Mouse (Mus musculus): Measurements from ENCODE around the gene Nr2f2. TPM values are rescaled to one million over a fixed set of nuclear protein-coding genes. Genes with fewer than 3 reads are reported as not detected.

Gene Nr2f2
- polyA plus RNA-seq, 1 experiment: 6.4 TPM

DNA sequence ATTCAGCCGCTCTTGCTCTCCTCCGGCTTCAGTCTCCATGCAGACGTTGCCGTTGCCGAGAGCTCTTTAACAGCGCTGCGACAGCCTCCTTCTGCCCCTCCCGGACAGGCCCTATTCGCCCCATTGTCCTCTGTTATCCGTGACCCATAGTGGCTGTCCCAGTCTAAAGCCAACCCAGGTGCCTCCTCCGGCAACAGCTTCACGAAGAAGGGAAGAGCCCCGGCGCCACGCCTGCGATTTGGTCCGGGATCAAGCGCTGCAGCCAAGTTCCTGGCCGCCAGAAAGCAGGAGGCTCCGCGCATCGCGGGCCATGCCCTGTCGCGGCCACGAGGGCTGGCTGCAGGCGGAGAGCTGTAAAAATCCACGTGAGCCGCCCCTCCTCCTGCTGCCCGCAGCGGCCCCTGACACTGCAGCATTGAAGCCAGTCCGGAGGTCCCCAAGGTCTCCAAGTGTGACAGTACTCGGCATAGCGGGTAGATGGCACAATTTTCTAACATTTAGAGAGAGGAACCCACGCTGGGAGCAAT, 20.5 kb downstream of the Nr2f2 start:
- H3K9ac ChIP-seq (ENCODE audit: low read depth, poor library complexity, severe bottlenecking): no peak overlapping the region
- H3K4me3 ChIP-seq (ENCODE audit: low read depth, low read length): peak overlapping the region; percentile 45; the same call in 1 of the 2 replicates
- H3K36me3 ChIP-seq (ENCODE audit: control insufficient read depth, insufficient read depth, low read length, poor library complexity, severe bottlenecking): no peaks in the 10 kb centered on the region
- TF ChIP-seq EP300 (IDR thresholded peaks at IDR 0.05; ENCODE audit: insufficient read depth, low read depth, low read length) (no peak), CTCF (IDR thresholded peaks at IDR 0.05; ENCODE audit: low read depth, low read length) (no peak), POLR2A (IDR thresholded peaks at IDR 0.05; ENCODE audit: insufficient read depth, low read length) (no peak)
- H3K9me3 ChIP-seq (replicated peaks; ENCODE audit: control insufficient read depth, insufficient read depth, low read length, poor library complexity, severe bottlenecking): no peaks in the 10 kb centered on the region
- H3K27ac ChIP-seq (ENCODE audit: insufficient read depth, low read length): no peak overlapping the region
- H3K27me3 ChIP-seq (ENCODE audit: control insufficient read depth, insufficient read depth, low read length, poor library complexity, severe bottlenecking): peaks cover 51% of the 10 kb centered on the region
- no peaks in the 10 kb centered on the region for H3K4me1 ChIP-seq (ENCODE audit: control insufficient read depth, insufficient read depth, low read length)

DNA sequence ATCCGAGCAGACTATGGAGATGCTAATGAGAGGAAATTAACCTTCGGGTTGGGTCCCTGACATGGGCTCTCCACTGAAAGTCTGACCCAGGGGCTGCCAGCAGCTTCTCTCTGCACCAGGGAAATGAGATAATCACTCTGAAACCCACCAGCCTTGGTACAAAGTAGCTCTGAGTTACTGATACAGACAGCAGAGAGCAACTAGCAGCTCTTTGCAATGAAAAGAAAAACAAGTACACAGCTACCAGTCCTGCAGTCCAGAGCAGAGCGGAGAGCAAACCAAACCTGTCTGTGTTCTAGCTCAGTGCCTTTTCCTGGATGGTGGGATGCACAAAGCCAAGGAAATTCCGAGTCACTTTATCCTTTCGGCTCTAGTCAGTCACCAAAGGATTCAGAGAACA, 23.1 kb downstream of the Nr2f2 start:
- Histone ChIP-seq H3K9me3 (replicated peaks; ENCODE audit: control insufficient read depth, insufficient read depth, low read length, poor library complexity, severe bottlenecking) (no peaks in the 10 kb centered on the region), H3K9ac (ENCODE audit: low read depth, poor library complexity, severe bottlenecking) (no peak overlapping the region), H3K27me3 (ENCODE audit: control insufficient read depth, insufficient read depth, low read length, poor library complexity, severe bottlenecking) (peaks cover 31% of the 10 kb centered on the region), H3K4me1 (ENCODE audit: control insufficient read depth, insufficient read depth, low read length) (no peaks in the 10 kb centered on the region), H3K4me3 (ENCODE audit: low read depth, low read length) (no peak overlapping the region), H3K36me3 (ENCODE audit: control insufficient read depth, insufficient read depth, low read length, poor library complexity, severe bottlenecking) (no peaks in the 10 kb centered on the region), H3K27ac (ENCODE audit: insufficient read depth, low read length) (no peak overlapping the region)
- TF ChIP-seq EP300 (IDR thresholded peaks at IDR 0.05; ENCODE audit: insufficient read depth, low read depth, low read length) (no peak), POLR2A (IDR thresholded peaks at IDR 0.05; ENCODE audit: insufficient read depth, low read length) (no peak), CTCF (IDR thresholded peaks at IDR 0.05; ENCODE audit: low read depth, low read length) (no peak)

DNA sequence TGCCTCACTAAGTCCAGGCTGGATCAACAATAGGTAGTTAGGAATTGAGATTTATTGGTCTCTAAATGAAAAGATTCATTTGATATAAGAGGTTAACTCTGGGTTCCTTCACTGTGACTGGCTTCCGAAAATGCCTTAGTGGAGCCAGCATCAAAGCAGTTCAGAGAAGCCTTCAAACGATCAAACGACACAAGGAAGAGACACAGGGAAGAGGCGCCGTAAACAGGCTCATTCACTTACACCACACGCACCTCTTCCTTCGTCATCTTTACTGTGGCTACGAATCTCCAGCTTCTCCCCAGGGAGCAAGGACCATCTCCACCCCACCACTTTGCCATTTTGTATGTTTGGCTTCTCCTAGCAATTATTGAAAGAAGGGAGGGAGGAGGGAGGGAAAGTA, 23.8 kb downstream of the Nr2f2 start:
- Histone ChIP-seq H3K4me3 (ENCODE audit: low read depth, low read length) (no peak overlapping the region), H3K36me3 (ENCODE audit: control insufficient read depth, insufficient read depth, low read length, poor library complexity, severe bottlenecking) (no peaks in the 10 kb centered on the region), H3K9ac (ENCODE audit: low read depth, poor library complexity, severe bottlenecking) (no peak overlapping the region), H3K4me1 (ENCODE audit: control insufficient read depth, insufficient read depth, low read length) (no peaks in the 10 kb centered on the region), H3K9me3 (replicated peaks; ENCODE audit: control insufficient read depth, insufficient read depth, low read length, poor library complexity, severe bottlenecking) (no peaks in the 10 kb centered on the region), H3K27me3 (ENCODE audit: control insufficient read depth, insufficient read depth, low read length, poor library complexity, severe bottlenecking) (peaks cover 29% of the 10 kb centered on the region), H3K27ac (ENCODE audit: insufficient read depth, low read length) (no peak overlapping the region)
- TF ChIP-seq EP300 (IDR thresholded peaks at IDR 0.05; ENCODE audit: insufficient read depth, low read depth, low read length) (no peak), POLR2A (IDR thresholded peaks at IDR 0.05; ENCODE audit: insufficient read depth, low read length) (no peak), CTCF (IDR thresholded peaks at IDR 0.05; ENCODE audit: low read depth, low read length) (no peak)

DNA sequence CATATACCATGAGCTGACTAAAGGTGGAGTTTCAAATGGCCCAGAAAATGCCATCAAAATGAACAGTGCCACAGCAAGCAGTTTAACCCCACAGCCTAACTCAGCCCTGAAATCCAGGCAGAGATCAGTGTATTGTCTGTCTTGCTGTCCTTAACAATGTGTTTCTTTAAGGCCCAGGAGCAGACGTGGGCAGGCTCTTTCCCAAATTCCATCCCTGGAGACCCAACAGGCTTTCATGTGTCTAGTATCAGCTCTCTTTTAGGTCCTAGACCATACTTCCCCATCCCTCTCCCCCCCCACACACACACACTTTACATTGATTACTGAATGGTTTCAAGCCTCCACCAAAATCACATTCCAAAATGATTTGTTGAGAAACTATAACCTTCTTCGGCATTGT, 24.5 kb downstream of the Nr2f2 start:
- Histone ChIP-seq H3K27me3 (ENCODE audit: control insufficient read depth, insufficient read depth, low read length, poor library complexity, severe bottlenecking) (peaks cover 30% of the 10 kb centered on the region), H3K27ac (ENCODE audit: insufficient read depth, low read length) (no peak overlapping the region), H3K4me1 (ENCODE audit: control insufficient read depth, insufficient read depth, low read length) (no peaks in the 10 kb centered on the region), H3K9me3 (replicated peaks; ENCODE audit: control insufficient read depth, insufficient read depth, low read length, poor library complexity, severe bottlenecking) (no peaks in the 10 kb centered on the region), H3K9ac (ENCODE audit: low read depth, poor library complexity, severe bottlenecking) (no peak overlapping the region), H3K36me3 (ENCODE audit: control insufficient read depth, insufficient read depth, low read length, poor library complexity, severe bottlenecking) (no peaks in the 10 kb centered on the region), H3K4me3 (ENCODE audit: low read depth, low read length) (no peak overlapping the region)
- TF ChIP-seq EP300 (IDR thresholded peaks at IDR 0.05; ENCODE audit: insufficient read depth, low read depth, low read length) (no peak), CTCF (IDR thresholded peaks at IDR 0.05; ENCODE audit: low read depth, low read length) (no peak), POLR2A (IDR thresholded peaks at IDR 0.05; ENCODE audit: insufficient read depth, low read length) (no peak)

DNA sequence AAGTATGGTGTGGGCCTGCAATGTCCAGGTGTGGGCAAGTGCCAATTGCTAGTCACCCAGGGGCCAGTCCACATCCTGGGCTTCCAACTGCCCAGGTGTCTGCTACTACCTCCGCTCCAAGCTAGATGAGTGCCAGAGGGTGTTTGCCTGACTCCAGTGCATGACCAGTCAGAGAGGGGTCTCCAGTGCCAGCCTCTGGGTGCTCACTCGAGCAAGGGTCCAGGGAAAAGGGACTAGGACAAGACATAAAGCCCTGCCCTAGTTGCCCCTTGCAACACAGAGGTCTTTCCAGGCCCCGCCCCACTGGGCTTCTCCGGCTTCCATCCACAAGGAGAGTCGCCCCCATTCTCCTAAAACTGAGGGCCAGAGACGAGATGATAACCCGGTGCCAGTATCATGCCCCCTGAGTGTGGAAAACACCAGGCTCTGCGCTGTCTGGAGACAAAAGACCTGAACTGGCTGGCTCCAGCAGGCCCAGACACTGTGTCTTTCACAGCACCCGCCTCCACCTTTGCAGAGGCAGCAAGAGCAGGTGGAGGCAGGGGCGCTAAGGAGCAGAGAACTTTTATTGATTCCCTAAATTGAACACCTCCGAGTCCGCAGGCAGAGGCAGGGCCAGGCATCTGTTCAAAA, 26.4 kb downstream of the Nr2f2 start:
- no peak overlapping the region for H3K9ac ChIP-seq (ENCODE audit: low read depth, poor library complexity, severe bottlenecking)
- no peak for TF ChIP-seq EP300 (IDR thresholded peaks at IDR 0.05; ENCODE audit: insufficient read depth, low read depth, low read length)
- TF ChIP-seq POLR2A (IDR thresholded peaks at IDR 0.05; ENCODE audit: insufficient read depth, low read length): no peak
- TF ChIP-seq CTCF (IDR thresholded peaks at IDR 0.05; ENCODE audit: low read depth, low read length): no peak
- H3K27me3 ChIP-seq (ENCODE audit: control insufficient read depth, insufficient read depth, low read length, poor library complexity, severe bottlenecking): peaks cover 33% of the 10 kb centered on the region
- H3K9me3 ChIP-seq (replicated peaks; ENCODE audit: control insufficient read depth, insufficient read depth, low read length, poor library complexity, severe bottlenecking): no peaks in the 10 kb centered on the region
- no peak overlapping the region for H3K4me3 ChIP-seq (ENCODE audit: low read depth, low read length)
- no peaks in the 10 kb centered on the region for H3K4me1 ChIP-seq (ENCODE audit: control insufficient read depth, insufficient read depth, low read length)
- H3K36me3 ChIP-seq (ENCODE audit: control insufficient read depth, insufficient read depth, low read length, poor library complexity, severe bottlenecking): no peaks in the 10 kb centered on the region
- no peak overlapping the region for H3K27ac ChIP-seq (ENCODE audit: insufficient read depth, low read length)

DNA sequence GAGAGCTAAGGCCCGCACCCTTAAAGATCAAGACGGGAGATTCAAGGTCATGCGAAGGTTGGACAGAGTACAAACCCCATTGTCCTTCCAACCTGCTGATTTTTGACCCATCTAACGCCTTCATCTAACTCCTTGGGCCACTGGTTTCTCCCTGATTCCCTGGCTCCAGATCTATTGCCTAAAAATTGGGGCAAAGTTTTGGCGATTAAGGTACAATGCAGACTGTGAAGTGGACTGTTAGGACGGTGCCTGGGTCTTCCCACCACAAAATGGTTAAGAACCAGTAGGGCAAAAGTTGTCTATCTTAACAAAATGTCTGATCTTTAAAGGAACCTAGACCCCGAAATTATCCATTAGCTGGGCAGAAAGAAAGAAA, 28.3 kb downstream of the Nr2f2 start:
- H3K27me3 ChIP-seq (ENCODE audit: control insufficient read depth, insufficient read depth, low read length, poor library complexity, severe bottlenecking): peaks cover 23% of the 10 kb centered on the region
- TF ChIP-seq EP300 (IDR thresholded peaks at IDR 0.05; ENCODE audit: insufficient read depth, low read depth, low read length) (no peak), POLR2A (IDR thresholded peaks at IDR 0.05; ENCODE audit: insufficient read depth, low read length) (no peak), CTCF (IDR thresholded peaks at IDR 0.05; ENCODE audit: low read depth, low read length) (no peak)
- no peaks in the 10 kb centered on the region for H3K4me1 ChIP-seq (ENCODE audit: control insufficient read depth, insufficient read depth, low read length)
- H3K36me3 ChIP-seq (ENCODE audit: control insufficient read depth, insufficient read depth, low read length, poor library complexity, severe bottlenecking): no peaks in the 10 kb centered on the region
- no peak overlapping the region for H3K27ac ChIP-seq (ENCODE audit: insufficient read depth, low read length)
- no peak overlapping the region for H3K9ac ChIP-seq (ENCODE audit: low read depth, poor library complexity, severe bottlenecking)
- no peaks in the 10 kb centered on the region for H3K9me3 ChIP-seq (replicated peaks; ENCODE audit: control insufficient read depth, insufficient read depth, low read length, poor library complexity, severe bottlenecking)
- H3K4me3 ChIP-seq (ENCODE audit: low read depth, low read length): no peak overlapping the region
